Mouse (Mus musculus) stomach, postnatal 0 days (tissue): ENCODE data around the gene Tatdn3.

Source experiments
- CTCF ChIP-seq: IDR thresholded peaks from 2 replicates; pipeline ENCODE4 v1.5.1; 2016; ENCODE audit warnings: antibody characterized with exemption, low read depth, mild to moderate bottlenecking, moderate library complexity
- EP300 ChIP-seq: optimal IDR thresholded peaks from 2 replicates; pipeline ENCODE3; 2016; ENCODE audit warnings: antibody characterized with exemption

- no peak for TF ChIP-seq EP300
- no peak for TF ChIP-seq CTCF
These were observed 9.2 kb downstream of the Tatdn3 start for GRCm38 (mm10) chr1:191053555-191053954.
